Mouse (Mus musculus) bone marrow, adult 2 months (tissue): ENCODE measurements around the gene Zfp408.

Experiments used
- CTCF ChIP-seq: fragments of 200-500 bp; IDR thresholded peaks from 2 replicates; pipeline ENCODE4 v1.5.1; 2011; ENCODE audit warnings: low read length, control low read depth; ENCODE audit not compliant: control insufficient read depth, insufficient read depth
- POLR2A ChIP-seq: fragments of 200-500 bp; IDR thresholded peaks from 2 replicates; pipeline ENCODE4 v1.6.1; 2011; ENCODE audit warnings: low read depth, mild to moderate bottlenecking, control low read depth, low read length, borderline replicate concordance; ENCODE audit not compliant: control insufficient read depth

DNA sequence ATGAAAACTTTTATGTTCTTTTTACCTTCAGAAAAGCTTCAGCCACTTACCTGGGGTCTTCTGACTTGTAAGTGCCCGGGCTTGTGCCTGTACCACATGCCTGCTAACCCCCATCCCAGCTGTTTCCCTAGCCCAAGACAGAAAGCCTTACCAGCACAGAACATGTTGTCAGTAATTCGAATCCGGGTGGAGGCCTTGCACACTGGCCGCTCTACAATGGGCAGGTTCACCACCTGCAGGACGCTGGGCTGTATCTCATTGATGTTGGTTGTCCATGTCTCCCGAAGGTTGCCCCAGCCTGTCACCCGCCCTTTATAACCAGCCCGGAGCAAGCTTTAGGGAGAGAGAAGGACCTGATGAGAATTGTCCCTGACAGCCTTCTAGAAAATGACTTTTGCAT, 21.4 kb downstream of the Zfp408 start:
- TF ChIP-seq CTCF (no peak), POLR2A (no peak)
